In the genomic region with DNA sequence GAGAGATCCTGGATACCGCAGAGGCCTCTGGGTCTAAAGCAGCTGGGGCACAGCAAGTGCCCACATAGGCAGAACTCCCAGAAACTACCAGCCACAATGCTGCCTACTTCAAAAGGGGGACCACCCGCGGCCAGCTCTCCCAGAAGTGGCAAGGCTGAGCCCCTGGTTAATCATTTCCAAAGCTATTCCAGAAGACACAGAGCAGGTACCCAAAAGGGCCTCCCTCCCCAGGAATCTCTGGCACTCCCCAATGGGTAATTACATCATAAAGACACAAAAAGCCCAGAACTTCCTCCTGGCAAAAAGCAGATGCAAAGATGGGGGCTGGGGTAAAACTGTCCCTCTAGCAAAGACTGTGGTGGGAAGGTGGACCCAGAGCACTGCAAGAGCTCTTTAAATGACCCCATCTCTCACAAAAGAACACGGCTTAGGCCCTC, we compare ENCODE assay signal across 8 mouse cellular contexts. TPM values are rescaled to one million over a fixed set of nuclear protein-coding genes. Genes with fewer than 3 reads are reported as not detected.
DNase-seq lines count a peak whose midpoint lies in the region; ATAC-seq and TF ChIP-seq lines count a peak whose summit lies in the region.

No protein-coding gene starts in this region.

- no peaks in the 10 kb centered on the region for H3K9me3 ChIP-seq in embryonic facial prominence, embryonic 13.5 days
- H3K9me3 ChIP-seq in intestine, embryonic 15.5 days, result no peaks in the 10 kb centered on the region
- H3K9me3 ChIP-seq in liver, embryonic 16.5 days (replicated peaks; ENCODE audit: control insufficient read depth, low read length), result no peaks in the 10 kb centered on the region

- peak overlapping the region; percentile 98 for H3K27ac ChIP-seq in layer of hippocampus, adult 2 months
- peak overlapping the region; percentile 95 for H3K27ac ChIP-seq in embryonic facial prominence, embryonic 13.5 days
- peak overlapping the region; percentile 97 for H3K27ac ChIP-seq in intestine, embryonic 15.5 days
- peak overlapping the region; percentile 85 for H3K27ac ChIP-seq in liver, embryonic 16.5 days (ENCODE audit: low read length)
- H3K27ac ChIP-seq in small intestine, adult 2 months (ENCODE audit: insufficient read depth, low read depth, low read length), result peak overlapping the region; percentile 99

- TF ChIP-seq POLR2A in small intestine, adult 2 months (IDR thresholded peaks at IDR 0.05; ENCODE audit: low read depth, low read length), result no peak

- H3K4me1 ChIP-seq in embryonic facial prominence, embryonic 13.5 days, result peaks cover 91% of the 10 kb centered on the region
- H3K4me1 ChIP-seq in intestine, embryonic 15.5 days (replicated peaks), result peaks cover 62% of the 10 kb centered on the region
- peaks cover 71% of the 10 kb centered on the region for H3K4me1 ChIP-seq in liver, embryonic 16.5 days (ENCODE audit: control insufficient read depth, low read depth, low read length)
- peaks cover 44% of the 10 kb centered on the region for H3K4me1 ChIP-seq in small intestine, adult 2 months (ENCODE audit: control insufficient read depth, insufficient read depth, insufficient read length, low read length)

- peaks cover 13% of the 10 kb centered on the region; the same call in 1 of the 2 replicates for H3K36me3 ChIP-seq in embryonic facial prominence, embryonic 13.5 days
- no peaks in the 10 kb centered on the region for H3K36me3 ChIP-seq in intestine, embryonic 15.5 days
- H3K36me3 ChIP-seq in liver, embryonic 16.5 days (ENCODE audit: control insufficient read depth, insufficient read depth), result peaks cover 2% of the 10 kb centered on the region
- H3K36me3 ChIP-seq in small intestine, adult 2 months (ENCODE audit: control insufficient read depth, insufficient read depth, low read length), result 0 out of 2 replicates have a peak, but pooled peaks cover 4% of the 10 kb centered on the region

- H3K4me2 ChIP-seq in embryonic facial prominence, embryonic 13.5 days, result peak overlapping the region; percentile 44
- H3K4me2 ChIP-seq in intestine, embryonic 15.5 days (replicated peaks), result peak overlapping the region; percentile 56
- peak overlapping the region; percentile 44 for H3K4me2 ChIP-seq in liver, embryonic 16.5 days (ENCODE audit: low read depth, low read length)

- 6% methylated on average over 4 of the region's 4 CpGs for WGBS in embryonic facial prominence, embryonic 13.5 days
- 11% methylated on average over 4 of the region's 4 CpGs for WGBS in intestine, embryonic 15.5 days
- WGBS in liver, embryonic 16.5 days (ENCODE audit: insufficient replicate concordance), result 26% methylated on average over 4 of the region's 4 CpGs
- WGBS in small intestine, adult 2 months, result 9% methylated on average over 4 of the region's 4 CpGs

- DNase-seq in layer of hippocampus, adult 2 months (ENCODE audit: low spot score in 2 of 2), result no peak
- DNase-seq in layer of hippocampus, adult 9-11 months, result no peak
- DNase-seq in thymus, postnatal 25 days, result no peak
- no peak for DNase-seq in c-Kit-positive CD71-positive TER-119-positive erythroid progenitor cells, embryonic 14.5 days (ENCODE audit: low spot score)

- no peaks in the 10 kb centered on the region for H3K27me3 ChIP-seq in embryonic facial prominence, embryonic 13.5 days
- H3K27me3 ChIP-seq in intestine, embryonic 15.5 days (replicated peaks), result no peaks in the 10 kb centered on the region
- H3K27me3 ChIP-seq in liver, embryonic 16.5 days (ENCODE audit: control insufficient read depth, insufficient read depth, low read depth, low read length), result no peaks in the 10 kb centered on the region
- no peaks in the 10 kb centered on the region for H3K27me3 ChIP-seq in small intestine, adult 2 months (ENCODE audit: control insufficient read depth, insufficient read depth, low read length)

- peak overlapping the region; percentile 17 for H3K4me3 ChIP-seq in layer of hippocampus, adult 2 months
- H3K4me3 ChIP-seq in embryonic facial prominence, embryonic 13.5 days, result no peak overlapping the region
- H3K4me3 ChIP-seq in intestine, embryonic 15.5 days (replicated peaks), result peak overlapping the region; percentile 27
- H3K4me3 ChIP-seq in liver, embryonic 16.5 days (ENCODE audit: low read depth, low read length), result peak overlapping the region; percentile 23; the same call in 1 of the 2 replicates
- H3K4me3 ChIP-seq in small intestine, adult 2 months (ENCODE audit: low read depth, low read length), result peak overlapping the region; percentile 61

- ATAC-seq in embryonic facial prominence, embryonic 13.5 days (ENCODE audit: insufficient number of reproducible peaks, insufficient read depth, low FRiP score, low TSS enrichment, low read depth), result no peak
- ATAC-seq in intestine, embryonic 15.5 days, result peak; percentile 67
- ATAC-seq in liver, embryonic 16.5 days (ENCODE audit: low read depth), result peak; percentile 33

- H3K9ac ChIP-seq in embryonic facial prominence, embryonic 13.5 days, result peak overlapping the region; percentile 63
- peak overlapping the region; percentile 39 for H3K9ac ChIP-seq in intestine, embryonic 15.5 days
- peak overlapping the region; percentile 28; the same call in 1 of the 2 replicates for H3K9ac ChIP-seq in liver, embryonic 16.5 days (ENCODE audit: low read depth, low read length)

- no peak for TF ChIP-seq CTCF in layer of hippocampus, adult 2 months (conservative IDR thresholded peaks at IDR 0.05)
- no peak for TF ChIP-seq CTCF in small intestine, adult 2 months (IDR thresholded peaks at IDR 0.05; ENCODE audit: extremely low read depth, insufficient read length, insufficient replicate concordance, low read depth, low read length)

RNA-seq across cellular contexts. Expression of a gene that starts 41.4 kb away (rescaled TPM):
- total RNA-seq in layer of hippocampus, adult 2 months (2021), result 100 to 1,000 TPM; 173 to 186 TPM
- polyA plus RNA-seq in embryonic facial prominence, embryonic 13.5 days (2015; fragmentation: Nextera tagmentation; extraction: Ambion mirVana), result 61.4 and 62.3 TPM in 2 replicates
- polyA plus RNA-seq in intestine, embryonic 15.5 days (2015; fragmentation: Nextera tagmentation; extraction: Ambion mirVana), result 64.7 and 66.2 TPM in 2 replicates
- polyA plus RNA-seq in liver, embryonic 16.5 days (2015; fragmentation: Nextera tagmentation; extraction: Ambion mirVana), result 20.0 and 23.6 TPM in 2 replicates
- polyA plus RNA-seq in small intestine, adult 2 months (2012; rRNA removed), result 9.7 and 17.4 TPM in 2 replicates
